Mouse (Mus musculus): Measurements from ENCODE around the gene Col4a3. TPM values are rescaled to one million over a fixed set of nuclear protein-coding genes. Genes with fewer than 3 reads are reported as not detected.
A peak's percentile ranks its signal among the peaks of the same experiment; 100 is the strongest.

The Col4a3 gene
- total RNA-seq, 2 experiments from 2014 or later = 0.75 to 0.86 TPM

- H3K27ac ChIP-seq = peak within 1 kb of the TSS; percentile 96
- intact Hi-C loops (cut with DNase I) = loop anchor here (1.0 kb wide), 1 partner anchor 115 kb away; the partner anchor contains the start of gene Agfg1
- H3K4me3 ChIP-seq = peak within 1 kb of the TSS; percentile 81
- peak; percentile 92 for DNase-seq (ENCODE audit: extremely low spot score in 1 of 2, low spot score in 2 of 2)
- no peak for TF ChIP-seq CTCF (IDR thresholded peaks at IDR 0.05)
These were observed 137.8 kb downstream of the Col4a3 start, which contains the start of gene Mff for GRCm38 (mm10) chr1:82724339-82725025. Gene Mff, plus strand, starts transcription at chr1:82724890.

- intact Hi-C loops (cut with DNase I) = no loop called here
- TF ChIP-seq CTCF (IDR thresholded peaks at IDR 0.05) = no peak
- no peak for DNase-seq (ENCODE audit: extremely low spot score in 1 of 2, low spot score in 2 of 2)
- Histone ChIP-seq H3K27ac (peak overlapping the region; percentile 96), H3K4me3 (peak overlapping the region; percentile 81)
These were observed 138.5 kb downstream of the Col4a3 start for GRCm38 (mm10) chr1:82725026-82725874.

- peak overlapping the region; percentile 81 for H3K4me3 ChIP-seq
- TF ChIP-seq CTCF (IDR thresholded peaks at IDR 0.05) = no peak
- DNase-seq (ENCODE audit: extremely low spot score in 1 of 2, low spot score in 2 of 2) = no peak
- no peak overlapping the region for H3K27ac ChIP-seq
- intact Hi-C loops (cut with DNase I) = no loop called here
These were observed 139.1 kb downstream of the Col4a3 start for GRCm38 (mm10) chr1:82725875-82726185.

- TF ChIP-seq CTCF (IDR thresholded peaks at IDR 0.05) = no peak
- DNase-seq (ENCODE audit: extremely low spot score in 1 of 2, low spot score in 2 of 2) = no peak
- Histone ChIP-seq H3K27ac (no peak overlapping the region), H3K4me3 (no peak overlapping the region; the same call in 1 of the 2 replicates)
- intact Hi-C loops (cut with DNase I) = no loop called here
These were observed 139.8 kb downstream of the Col4a3 start for GRCm38 (mm10) chr1:82726482-82726881.

- intact Hi-C loops (cut with DNase I) = no loop called here
- DNase-seq (ENCODE audit: extremely low spot score in 1 of 2, low spot score in 2 of 2) = no peak
- H3K4me3 ChIP-seq = no peak overlapping the region
- no peak for TF ChIP-seq CTCF (IDR thresholded peaks at IDR 0.05)
- no peak overlapping the region for H3K27ac ChIP-seq
These were observed 146.6 kb downstream of the Col4a3 start for GRCm38 (mm10) chr1:82733357-82733756.

- TF ChIP-seq CTCF (IDR thresholded peaks at IDR 0.05) = no peak
- intact Hi-C loops (cut with DNase I) = no loop called here
- DNase-seq (ENCODE audit: extremely low spot score in 1 of 2, low spot score in 2 of 2) = no peak
- Histone ChIP-seq H3K27ac (no peak overlapping the region), H3K4me3 (no peak overlapping the region)
These were observed 151.3 kb downstream of the Col4a3 start for GRCm38 (mm10) chr1:82738066-82738465.

- no peak overlapping the region for H3K27ac ChIP-seq
- intact Hi-C loops (cut with DNase I) = no loop called here
- DNase-seq (ENCODE audit: extremely low spot score in 1 of 2, low spot score in 2 of 2) = no peak
- no peak overlapping the region for H3K4me3 ChIP-seq
- no peak; the same call in 1 of the 2 replicates for TF ChIP-seq CTCF (IDR thresholded peaks at IDR 0.05)
These were observed 154.8 kb downstream of the Col4a3 start for GRCm38 (mm10) chr1:82741539-82741938.

GRCm38 (mm10) chr1:82743962-82744361 lies 157.2 kb downstream of the Col4a3 start:
- DNase-seq (ENCODE audit: extremely low spot score in 1 of 2, low spot score in 2 of 2) = no peak
- H3K27ac ChIP-seq = no peak overlapping the region
- no peak for TF ChIP-seq CTCF (IDR thresholded peaks at IDR 0.05)
- no peak overlapping the region for H3K4me3 ChIP-seq
- intact Hi-C loops (cut with DNase I) = no loop called here

GRCm38 (mm10) chr1:82746408-82746807 lies 159.7 kb downstream of the Col4a3 start:
- TF ChIP-seq CTCF (IDR thresholded peaks at IDR 0.05) = no peak
- H3K27ac ChIP-seq = no peak overlapping the region
- H3K4me3 ChIP-seq = no peak overlapping the region
- intact Hi-C loops (cut with DNase I) = no loop called here
- no peak for DNase-seq (ENCODE audit: extremely low spot score in 1 of 2, low spot score in 2 of 2)

- TF ChIP-seq CTCF (IDR thresholded peaks at IDR 0.05) = no peak
- no peak for DNase-seq (ENCODE audit: extremely low spot score in 1 of 2, low spot score in 2 of 2)
- intact Hi-C loops (cut with DNase I) = no loop called here
- H3K27ac ChIP-seq = no peak overlapping the region
- no peak overlapping the region for H3K4me3 ChIP-seq
These were observed 161.2 kb downstream of the Col4a3 start for GRCm38 (mm10) chr1:82747714-82748452.

GRCm38 (mm10) chr1:82759520-82759919 lies 172.8 kb downstream of the Col4a3 start:
- peak; percentile 38 for TF ChIP-seq CTCF (IDR thresholded peaks at IDR 0.05)
- intact Hi-C loops (cut with DNase I) = no loop called here
- Histone ChIP-seq H3K27ac (no peak overlapping the region), H3K4me3 (no peak overlapping the region)
- DNase-seq (ENCODE audit: extremely low spot score in 1 of 2, low spot score in 2 of 2) = no peak
